Mouse (Mus musculus): ENCODE measurements around the gene Ftl1.
A peak's percentile ranks its signal among the peaks of the same experiment; 100 is the strongest.

The Ftl1 gene

GRCm38 (mm10) chr7:45451344-45451982, 8.2 kb downstream of the Ftl1 start:
- DNase-seq (ENCODE audit: low read depth, low spot score) = peak; percentile 84

GRCm38 (mm10) chr7:45449974-45450373, 9.7 kb downstream of the Ftl1 start:
- DNase-seq (ENCODE audit: low read depth, low spot score) = no peak

- no peak for DNase-seq (ENCODE audit: low read depth, low spot score)
Measured at GRCm38 (mm10) chr7:45447325-45447990, 12.2 kb downstream of the Ftl1 start.

GRCm38 (mm10) chr7:45446589-45446988, 13.1 kb downstream of the Ftl1 start:
- no peak for DNase-seq (ENCODE audit: low read depth, low spot score)

GRCm38 (mm10) chr7:45443526-45444420, 15.9 kb downstream of the Ftl1 start:
- no peak for DNase-seq (ENCODE audit: low read depth, low spot score)

GRCm38 (mm10) chr7:45437521-45438276, 22.0 kb downstream of the Ftl1 start, which contains the start of gene Ruvbl2:
TSS of gene Ruvbl2 (minus strand) at chr7:45438096.
- DNase-seq (ENCODE audit: low read depth, low spot score) = no peak

GRCm38 (mm10) chr7:45437046-45437445, 22.6 kb downstream of the Ftl1 start:
- no peak for DNase-seq (ENCODE audit: low read depth, low spot score)

- DNase-seq (ENCODE audit: low read depth, low spot score) = no peak
Measured at GRCm38 (mm10) chr7:45436444-45436843, 23.2 kb downstream of the Ftl1 start.

GRCm38 (mm10) chr7:45435038-45435437, 24.6 kb downstream of the Ftl1 start:
- no peak for DNase-seq (ENCODE audit: low read depth, low spot score)

- peak; percentile 99 for DNase-seq (ENCODE audit: low read depth, low spot score)
Measured at GRCm38 (mm10) chr7:45434203-45435015, 25.3 kb downstream of the Ftl1 start, which contains the start of gene Gys1. TSS of gene Gys1 (plus strand) at chr7:45434844.

- DNase-seq (ENCODE audit: low read depth, low spot score) = no peak
Measured at GRCm38 (mm10) chr7:45433835-45434202, 25.9 kb downstream of the Ftl1 start.

- DNase-seq (ENCODE audit: low read depth, low spot score) = no peak
Measured at GRCm38 (mm10) chr7:45426556-45426955, 33.1 kb downstream of the Ftl1 start.

GRCm38 (mm10) chr7:45421194-45421593, 38.5 kb downstream of the Ftl1 start:
- no peak for DNase-seq (ENCODE audit: low read depth, low spot score)

- no peak for DNase-seq (ENCODE audit: low read depth, low spot score)
Measured at GRCm38 (mm10) chr7:45420615-45420919, 39.1 kb downstream of the Ftl1 start, which contains the start of gene Lhb. TSS of gene Lhb (plus strand) at chr7:45420820.

- DNase-seq (ENCODE audit: low read depth, low spot score) = no peak
Measured at GRCm38 (mm10) chr7:45419859-45420614, 39.6 kb downstream of the Ftl1 start.

GRCm38 (mm10) chr7:45417962-45418492, 41.7 kb downstream of the Ftl1 start:
- DNase-seq (ENCODE audit: low read depth, low spot score) = no peak

GRCm38 (mm10) chr7:45415636-45416035, 44.0 kb downstream of the Ftl1 start:
- no peak for DNase-seq (ENCODE audit: low read depth, low spot score)

GRCm38 (mm10) chr7:45414740-45415224, 44.9 kb downstream of the Ftl1 start:
- no peak for DNase-seq (ENCODE audit: low read depth, low spot score)

- DNase-seq (ENCODE audit: low read depth, low spot score) = no peak
Measured at GRCm38 (mm10) chr7:45413864-45414739, 45.6 kb downstream of the Ftl1 start.

All from c-Kit-negative CD71-positive TER-119-positive erythroid progenitor cells, embryonic 14.5 days (primary cell).